Mouse (Mus musculus) neural tube, embryonic 15.5 days (tissue): ENCODE measurements at regions not wholly inside any gene's neighbourhood (a gene's known extent, or its start where the extent isn't known, plus 50 kb on each side); places are given as distances from the start of the nearest gene placed in this dataset.

Source experiments
- ATAC-seq: fragments of 200-750 bp; cut with Nextera tagmentation; 2 replicates; pipeline ENCODE4 v1.8.0; 2017; ENCODE audit warnings: mild to moderate bottlenecking, moderate TSS enrichment, moderate library complexity; ENCODE audit not compliant: low FRiP score
- H3K27ac ChIP-seq: fragments of 300-500 bp; sonication (generic); replicated peaks from 2 replicates; pipeline ENCODE4 v1.5.1; 2015; ENCODE audit warnings: mild to moderate bottlenecking, inconsistent platforms
- H3K27me3 ChIP-seq: fragments of 300-500 bp; sonication (generic); replicated peaks from 2 replicates; pipeline ENCODE4 v1.6.1; 2015; ENCODE audit warnings: inconsistent platforms
- H3K36me3 ChIP-seq: fragments of 300-500 bp; sonication (generic); 2 replicates; pipeline ENCODE4 v1.6.1; 2015; ENCODE audit warnings: inconsistent platforms
- H3K4me1 ChIP-seq: fragments of 300-500 bp; sonication (generic); 2 replicates; pipeline ENCODE4 v1.6.1; 2015; ENCODE audit warnings: inconsistent platforms
- H3K4me2 ChIP-seq: fragments of 300-500 bp; sonication (generic); 2 replicates; pipeline ENCODE4 v1.6.1; 2015; ENCODE audit warnings: inconsistent platforms, mild to moderate bottlenecking, moderate library complexity
- H3K4me3 ChIP-seq: fragments of 300-500 bp; sonication (generic); replicated peaks from 2 replicates; pipeline ENCODE4 v1.5.1; 2015; ENCODE audit warnings: mild to moderate bottlenecking, inconsistent platforms
- H3K9ac ChIP-seq: fragments of 300-500 bp; sonication (generic); replicated peaks from 2 replicates; pipeline ENCODE4 v1.6.1; 2015; ENCODE audit warnings: mild to moderate bottlenecking, inconsistent platforms
- H3K9me3 ChIP-seq: fragments of 300-500 bp; sonication (generic); replicated peaks from 2 replicates; pipeline ENCODE4 v1.6.1; 2016; ENCODE audit warnings: inconsistent platforms
- WGBS: fragments of 180-500 bp; shearing (Covaris S2); methylation state at CpG from one replicate; pipeline ENCODE4 v1.1.7; 2015; ENCODE audit warnings: mixed read lengths; 5-methylcytosine and 5-hydroxymethylcytosine counted together

GRCm38 (mm10) chr12:27468782-27469181 lies 126.4 kb upstream of the Sox11 start:
- no peaks in the 10 kb centered on the region for H3K9me3 ChIP-seq
- 0 out of 2 replicates have a peak, but pooled peaks cover 5% of the 10 kb centered on the region for H3K4me1 ChIP-seq
- H3K9ac ChIP-seq, result no peak overlapping the region
- ATAC-seq, result no peak
- WGBS, result 84% methylated on average over 1 of the region's 1 CpGs
- no peaks in the 10 kb centered on the region for H3K36me3 ChIP-seq
- H3K27me3 ChIP-seq, result no peaks in the 10 kb centered on the region
- no peak overlapping the region for H3K4me3 ChIP-seq
- H3K4me2 ChIP-seq, result no peak overlapping the region
- H3K27ac ChIP-seq, result no peak overlapping the region

- H3K9ac ChIP-seq, result no peak overlapping the region
- ATAC-seq, result no peak
- no peak overlapping the region for H3K4me2 ChIP-seq
- H3K9me3 ChIP-seq, result no peaks in the 10 kb centered on the region
- H3K4me1 ChIP-seq, result 0 out of 2 replicates have a peak, but pooled peaks cover 5% of the 10 kb centered on the region
- no peaks in the 10 kb centered on the region for H3K36me3 ChIP-seq
- H3K27me3 ChIP-seq, result no peaks in the 10 kb centered on the region
- 77% methylated on average over 3 of the region's 3 CpGs for WGBS
- no peak overlapping the region for H3K27ac ChIP-seq
- no peak overlapping the region for H3K4me3 ChIP-seq
Measured at GRCm38 (mm10) chr12:27468141-27468540, 125.8 kb upstream of the Sox11 start.

- no peaks in the 10 kb centered on the region for H3K9me3 ChIP-seq
- H3K4me2 ChIP-seq, result no peak overlapping the region
- H3K4me1 ChIP-seq, result no peaks in the 10 kb centered on the region
- H3K36me3 ChIP-seq, result no peaks in the 10 kb centered on the region
- no peaks in the 10 kb centered on the region for H3K27me3 ChIP-seq
- H3K27ac ChIP-seq, result no peak overlapping the region
- H3K4me3 ChIP-seq, result no peak overlapping the region
- ATAC-seq, result no peak
- WGBS, result 72% methylated on average over 3 of the region's 3 CpGs
- H3K9ac ChIP-seq, result no peak overlapping the region
Measured at GRCm38 (mm10) chr12:27465499-27466150, 123.3 kb upstream of the Sox11 start.

- no peak overlapping the region for H3K4me2 ChIP-seq
- no peak overlapping the region for H3K27ac ChIP-seq
- H3K4me1 ChIP-seq, result no peaks in the 10 kb centered on the region
- no peaks in the 10 kb centered on the region for H3K9me3 ChIP-seq
- 89% methylated on average over 4 of the region's 4 CpGs for WGBS
- no peak for ATAC-seq
- no peaks in the 10 kb centered on the region for H3K27me3 ChIP-seq
- no peak overlapping the region for H3K4me3 ChIP-seq
- no peaks in the 10 kb centered on the region for H3K36me3 ChIP-seq
- H3K9ac ChIP-seq, result no peak overlapping the region
Measured at GRCm38 (mm10) chr12:27458674-27459073, 116.3 kb upstream of the Sox11 start.

- H3K27me3 ChIP-seq, result no peaks in the 10 kb centered on the region
- no peak overlapping the region for H3K4me2 ChIP-seq
- no peaks in the 10 kb centered on the region for H3K4me1 ChIP-seq
- WGBS, result 47% methylated on average over 6 of the region's 6 CpGs
- H3K4me3 ChIP-seq, result no peak overlapping the region
- no peak overlapping the region for H3K9ac ChIP-seq
- no peaks in the 10 kb centered on the region for H3K36me3 ChIP-seq
- no peak overlapping the region for H3K27ac ChIP-seq
- H3K9me3 ChIP-seq, result no peaks in the 10 kb centered on the region
- no peak for ATAC-seq
Measured at GRCm38 (mm10) chr12:27437661-27438345, 95.4 kb upstream of the Sox11 start.

- 73% methylated on average over 2 of the region's 2 CpGs for WGBS
- H3K9me3 ChIP-seq, result no peaks in the 10 kb centered on the region
- H3K9ac ChIP-seq, result no peak overlapping the region
- H3K4me3 ChIP-seq, result no peak overlapping the region
- no peak for ATAC-seq
- no peaks in the 10 kb centered on the region for H3K4me1 ChIP-seq
- no peak overlapping the region for H3K4me2 ChIP-seq
- no peak overlapping the region for H3K27ac ChIP-seq
- H3K27me3 ChIP-seq, result no peaks in the 10 kb centered on the region
- no peaks in the 10 kb centered on the region for H3K36me3 ChIP-seq
Measured at GRCm38 (mm10) chr12:27431338-27431737, 89.0 kb upstream of the Sox11 start.

GRCm38 (mm10) chr12:27417387-27418009 lies 75.1 kb upstream of the Sox11 start:
- H3K27ac ChIP-seq, result no peak overlapping the region
- no peak overlapping the region for H3K4me2 ChIP-seq
- no peaks in the 10 kb centered on the region for H3K27me3 ChIP-seq
- no peaks in the 10 kb centered on the region for H3K36me3 ChIP-seq
- no peak overlapping the region for H3K4me3 ChIP-seq
- 87% methylated on average over 8 of the region's 8 CpGs for WGBS
- ATAC-seq, result no peak
- H3K9me3 ChIP-seq, result no peaks in the 10 kb centered on the region
- no peaks in the 10 kb centered on the region for H3K4me1 ChIP-seq
- no peak overlapping the region for H3K9ac ChIP-seq

- no peaks in the 10 kb centered on the region for H3K9me3 ChIP-seq
- H3K4me2 ChIP-seq, result no peak overlapping the region
- H3K36me3 ChIP-seq, result no peaks in the 10 kb centered on the region
- H3K4me3 ChIP-seq, result no peak overlapping the region
- no peak overlapping the region for H3K9ac ChIP-seq
- no peak for ATAC-seq
- 62% methylated on average over 4 of the region's 4 CpGs for WGBS
- H3K27ac ChIP-seq, result no peak overlapping the region
- no peaks in the 10 kb centered on the region for H3K4me1 ChIP-seq
- no peaks in the 10 kb centered on the region for H3K27me3 ChIP-seq
Measured at GRCm38 (mm10) chr12:27410555-27410954, 68.2 kb upstream of the Sox11 start.

GRCm38 (mm10) chr12:27408440-27408839 lies 66.1 kb upstream of the Sox11 start:
- Histone ChIP-seq H3K36me3 (no peaks in the 10 kb centered on the region), H3K9me3 (no peaks in the 10 kb centered on the region), H3K27ac (no peak overlapping the region), H3K9ac (no peak overlapping the region), H3K27me3 (no peaks in the 10 kb centered on the region), H3K4me1 (no peaks in the 10 kb centered on the region), H3K4me2 (no peak overlapping the region), H3K4me3 (no peak overlapping the region)
- no peak for ATAC-seq
- WGBS, result 63% methylated on average over 4 of the region's 4 CpGs

GRCm38 (mm10) chr12:27399392-27399791 lies 57.0 kb upstream of the Sox11 start:
- H3K27ac ChIP-seq, result no peak overlapping the region
- H3K4me1 ChIP-seq, result no peaks in the 10 kb centered on the region
- ATAC-seq, result no peak
- no peaks in the 10 kb centered on the region for H3K27me3 ChIP-seq
- H3K36me3 ChIP-seq, result no peaks in the 10 kb centered on the region
- 76% methylated on average over 5 of the region's 5 CpGs for WGBS
- H3K9ac ChIP-seq, result no peak overlapping the region
- H3K9me3 ChIP-seq, result no peaks in the 10 kb centered on the region
- H3K4me3 ChIP-seq, result no peak overlapping the region
- H3K4me2 ChIP-seq, result no peak overlapping the region
